In genomic region chr11:120577211-120578023, GRCm38 (mm10) we compare ENCODE assay signal across 9 mouse cellular contexts. TPM values are rescaled to one million over a fixed set of nuclear protein-coding genes. Genes with fewer than 3 reads are reported as not detected.
DNase-seq lines count a peak whose midpoint lies in the region; ATAC-seq lines count a peak whose summit lies in the region.
"Had no signal": no experiment of that assay in that cellular context is flagged by ENCODE, and none has a peak within 500 bp of the region (broad histone marks: within the 10 kb centered on the region; RNA-seq: fewer than 3 reads in every experiment).

No protein-coding gene starts in this region.

- H3K4me2 ChIP-seq in midbrain, embryonic 14.5 days (ENCODE audit: low read length), result no peak overlapping the region
- no peak overlapping the region for H3K4me2 ChIP-seq in midbrain, embryonic 13.5 days (replicated peaks)
- H3K4me2 ChIP-seq in embryonic facial prominence, embryonic 12.5 days (replicated peaks), result no peak overlapping the region
- H3K4me2 ChIP-seq in liver, embryonic 12.5 days, result no peak overlapping the region

- no peak overlapping the region for H3K27ac ChIP-seq in midbrain, embryonic 14.5 days (replicated peaks; ENCODE audit: low read depth, low read length)
- no peak overlapping the region; the same call in 1 of the 2 replicates for H3K27ac ChIP-seq in midbrain, embryonic 13.5 days
- peak overlapping the region; percentile 46; the same call in 1 of the 2 replicates for H3K27ac ChIP-seq in embryonic facial prominence, embryonic 12.5 days
- H3K27ac ChIP-seq in liver, embryonic 12.5 days, result peak overlapping the region; percentile 67

- peaks cover 27% of the 10 kb centered on the region for H3K36me3 ChIP-seq in midbrain, embryonic 14.5 days (ENCODE audit: control insufficient read depth, insufficient read depth, low read length)
- peaks cover 31% of the 10 kb centered on the region for H3K36me3 ChIP-seq in midbrain, embryonic 13.5 days
- peaks cover 26% of the 10 kb centered on the region for H3K36me3 ChIP-seq in embryonic facial prominence, embryonic 12.5 days
- H3K36me3 ChIP-seq in liver, embryonic 12.5 days, result peaks cover 40% of the 10 kb centered on the region

- H3K9ac ChIP-seq in midbrain, embryonic 14.5 days (replicated peaks; ENCODE audit: low read length), result no peak overlapping the region
- no peak overlapping the region for H3K9ac ChIP-seq in midbrain, embryonic 13.5 days (replicated peaks)
- no peak overlapping the region for H3K9ac ChIP-seq in embryonic facial prominence, embryonic 12.5 days
- H3K9ac ChIP-seq in liver, embryonic 12.5 days, result no peak overlapping the region

- ATAC-seq in midbrain, embryonic 14.5 days (ENCODE audit: low FRiP score, low TSS enrichment), result no peak
- no peak for ATAC-seq in midbrain, embryonic 13.5 days
- no peak for ATAC-seq in embryonic facial prominence, embryonic 12.5 days (ENCODE audit: insufficient number of reproducible peaks, insufficient read depth, low FRiP score, low TSS enrichment)
- no peak for ATAC-seq in liver, embryonic 12.5 days

- no peaks in the 10 kb centered on the region for H3K27me3 ChIP-seq in midbrain, embryonic 14.5 days (ENCODE audit: control insufficient read depth, insufficient read depth, low read length)
- no peaks in the 10 kb centered on the region for H3K27me3 ChIP-seq in midbrain, embryonic 13.5 days
- H3K27me3 ChIP-seq in embryonic facial prominence, embryonic 12.5 days, result no peaks in the 10 kb centered on the region
- H3K27me3 ChIP-seq in liver, embryonic 12.5 days (replicated peaks), result no peaks in the 10 kb centered on the region

- no peaks in the 10 kb centered on the region for H3K9me3 ChIP-seq in midbrain, embryonic 14.5 days (ENCODE audit: control insufficient read depth, low read length)
- no peaks in the 10 kb centered on the region for H3K9me3 ChIP-seq in midbrain, embryonic 13.5 days
- H3K9me3 ChIP-seq in embryonic facial prominence, embryonic 12.5 days, result no peaks in the 10 kb centered on the region
- H3K9me3 ChIP-seq in liver, embryonic 12.5 days (replicated peaks), result no peaks in the 10 kb centered on the region

- no peak overlapping the region for H3K4me3 ChIP-seq in midbrain, embryonic 14.5 days (replicated peaks; ENCODE audit: low read depth, low read length)
- no peak overlapping the region for H3K4me3 ChIP-seq in midbrain, embryonic 13.5 days (replicated peaks)
- H3K4me3 ChIP-seq in embryonic facial prominence, embryonic 12.5 days, result no peak overlapping the region
- H3K4me3 ChIP-seq in liver, embryonic 12.5 days, result no peak overlapping the region
- H3K4me3 ChIP-seq: erythroblast, embryonic 14.5 days had no signal

- peaks cover 21% of the 10 kb centered on the region for H3K4me1 ChIP-seq in midbrain, embryonic 14.5 days (ENCODE audit: control insufficient read depth, insufficient read depth, low read length)
- H3K4me1 ChIP-seq in midbrain, embryonic 13.5 days (replicated peaks), result peaks cover 43% of the 10 kb centered on the region
- H3K4me1 ChIP-seq in embryonic facial prominence, embryonic 12.5 days, result peaks cover 34% of the 10 kb centered on the region
- H3K4me1 ChIP-seq in liver, embryonic 12.5 days, result peaks cover 60% of the 10 kb centered on the region

- WGBS in midbrain, embryonic 14.5 days, result 75% methylated on average over 7 of the region's 7 CpGs
- 80% methylated on average over 7 of the region's 7 CpGs for WGBS in midbrain, embryonic 13.5 days
- WGBS in embryonic facial prominence, embryonic 12.5 days, result 84% methylated on average over 7 of the region's 7 CpGs
- 79% methylated on average over 7 of the region's 7 CpGs for WGBS in liver, embryonic 12.5 days (ENCODE audit: insufficient replicate concordance)

- DNase-seq in adrenal gland, postnatal 14 days, result peak; percentile 52
- DNase-seq in adrenal gland, adult 8-10 months, result no peak
- DNase-seq in midbrain, embryonic 14.5 days, result peak; percentile 43
- no peak for DNase-seq in layer of hippocampus, postnatal 14 days (ENCODE audit: low spot score in 2 of 2)
- no peak for DNase-seq in adrenal gland, postnatal 4 days (ENCODE audit: low spot score in 2 of 2)

RNA-seq across cellular contexts. Expression of gene Arhgdia, which starts 4.0 kb away (rescaled TPM):
- total RNA-seq in adrenal gland, postnatal 14 days (2021), result 268 and 310 TPM in 2 replicates
- 100 to 1,000 TPM; 356 to 389 (median 365) TPM for total RNA-seq in adrenal gland, adult 8-10 months (2022)
- 353 and 438 TPM in 2 replicates for polyA plus RNA-seq in midbrain, embryonic 14.5 days (2014; fragmentation: Nextera tagmentation; extraction: Ambion mirVana)
- polyA plus RNA-seq in midbrain, embryonic 13.5 days (2015; fragmentation: Nextera tagmentation; extraction: Ambion mirVana), result 452 and 461 TPM in 2 replicates
- polyA plus RNA-seq in embryonic facial prominence, embryonic 12.5 days (2016; fragmentation: Nextera tagmentation; extraction: Ambion mirVana), result 561 and 568 TPM in 2 replicates
- polyA plus RNA-seq in liver, embryonic 12.5 days (2016; fragmentation: Nextera tagmentation; extraction: Ambion mirVana), result 337 and 356 TPM in 2 replicates
- 100 to 1,000 TPM; 366 to 384 TPM for total RNA-seq in layer of hippocampus, postnatal 14 days (2021)
- total RNA-seq in adrenal gland, postnatal 4 days (2021), result 100 to 1,000 TPM; 321 to 354 TPM

RNA-seq across cellular contexts. Expression of gene P4hb, which starts 4.4 kb away (rescaled TPM):
- 449 and 479 TPM in 2 replicates for total RNA-seq in adrenal gland, postnatal 14 days (2021)
- 100 to 1,000 TPM; 439 to 580 (median 550) TPM for total RNA-seq in adrenal gland, adult 8-10 months (2022)
- polyA plus RNA-seq in midbrain, embryonic 14.5 days (2014; fragmentation: Nextera tagmentation; extraction: Ambion mirVana), result 241 and 300 TPM in 2 replicates
- 279 and 297 TPM in 2 replicates for polyA plus RNA-seq in midbrain, embryonic 13.5 days (2015; fragmentation: Nextera tagmentation; extraction: Ambion mirVana)
- polyA plus RNA-seq in embryonic facial prominence, embryonic 12.5 days (2016; fragmentation: Nextera tagmentation; extraction: Ambion mirVana), result 622 and 637 TPM in 2 replicates
- polyA plus RNA-seq in liver, embryonic 12.5 days (2016; fragmentation: Nextera tagmentation; extraction: Ambion mirVana), result 443 and 468 TPM in 2 replicates
- total RNA-seq in layer of hippocampus, postnatal 14 days (2021), result 100 to 1,000 TPM; 142 to 157 TPM
- 100 to 1,000 TPM; 531 to 539 TPM for total RNA-seq in adrenal gland, postnatal 4 days (2021)

RNA-seq across cellular contexts. Expression of gene Alyref, which starts 20.7 kb away (rescaled TPM):
- total RNA-seq in adrenal gland, postnatal 14 days (2021), result 120 and 128 TPM in 2 replicates
- total RNA-seq in adrenal gland, adult 8-10 months (2022), result 100 to 1,000 TPM in 1 of 4 experiments, 10 to 100 TPM in 3; 52.1 to 102 (median 72.7) TPM
- 277 and 282 TPM in 2 replicates for polyA plus RNA-seq in midbrain, embryonic 14.5 days (2014; fragmentation: Nextera tagmentation; extraction: Ambion mirVana)
- polyA plus RNA-seq in midbrain, embryonic 13.5 days (2015; fragmentation: Nextera tagmentation; extraction: Ambion mirVana), result 303 and 358 TPM in 2 replicates
- 683 and 688 TPM in 2 replicates for polyA plus RNA-seq in embryonic facial prominence, embryonic 12.5 days (2016; fragmentation: Nextera tagmentation; extraction: Ambion mirVana)
- polyA plus RNA-seq in liver, embryonic 12.5 days (2016; fragmentation: Nextera tagmentation; extraction: Ambion mirVana), result 542 and 545 TPM in 2 replicates
- total RNA-seq in layer of hippocampus, postnatal 14 days (2021), result 10 to 100 TPM; 69.3 to 77.0 TPM
- 100 to 1,000 TPM; 136 to 169 TPM for total RNA-seq in adrenal gland, postnatal 4 days (2021)

RNA-seq across cellular contexts. Expression of gene Anapc11, which starts 20.8 kb away (rescaled TPM):
- total RNA-seq in adrenal gland, postnatal 14 days (2021), result 68.3 and 69.0 TPM in 2 replicates
- 100 to 1,000 TPM in 2 of 4 experiments, 10 to 100 TPM in 2; 90.3 to 112 (median 98.6) TPM for total RNA-seq in adrenal gland, adult 8-10 months (2022)
- polyA plus RNA-seq in midbrain, embryonic 14.5 days (2014; fragmentation: Nextera tagmentation; extraction: Ambion mirVana), result 210 and 266 TPM in 2 replicates
- polyA plus RNA-seq in midbrain, embryonic 13.5 days (2015; fragmentation: Nextera tagmentation; extraction: Ambion mirVana), result 180 and 183 TPM in 2 replicates
- 191 and 198 TPM in 2 replicates for polyA plus RNA-seq in embryonic facial prominence, embryonic 12.5 days (2016; fragmentation: Nextera tagmentation; extraction: Ambion mirVana)
- 118 and 120 TPM in 2 replicates for polyA plus RNA-seq in liver, embryonic 12.5 days (2016; fragmentation: Nextera tagmentation; extraction: Ambion mirVana)
- total RNA-seq in layer of hippocampus, postnatal 14 days (2021), result 10 to 100 TPM; 88.0 to 96.5 TPM
- 10 to 100 TPM; 87.4 to 90.7 TPM for total RNA-seq in adrenal gland, postnatal 4 days (2021)

RNA-seq across cellular contexts. Expression of gene Ppp1r27, which starts 26.5 kb away (rescaled TPM):
- 0.48 TPM in 1 of 2 replicates, not detected in the other for total RNA-seq in adrenal gland, postnatal 14 days (2021)
- 1 to 10 TPM in 3 of 4 experiments, under 1 TPM in 1; 0.78 to 2.8 (median 1.2) TPM for total RNA-seq in adrenal gland, adult 8-10 months (2022)
- polyA plus RNA-seq in midbrain, embryonic 14.5 days (2014; fragmentation: Nextera tagmentation; extraction: Ambion mirVana), result not detected in 2 replicates
- not detected in 2 replicates for polyA plus RNA-seq in midbrain, embryonic 13.5 days (2015; fragmentation: Nextera tagmentation; extraction: Ambion mirVana)
- polyA plus RNA-seq in embryonic facial prominence, embryonic 12.5 days (2016; fragmentation: Nextera tagmentation; extraction: Ambion mirVana), result 0.36 TPM in 1 of 2 replicates, not detected in the other
- polyA plus RNA-seq in liver, embryonic 12.5 days (2016; fragmentation: Nextera tagmentation; extraction: Ambion mirVana), result not detected in 2 replicates
- total RNA-seq in layer of hippocampus, postnatal 14 days (2021), result not detected
- total RNA-seq in adrenal gland, postnatal 4 days (2021), result 1 to 10 TPM; 1.3 to 5.6 TPM
- polyA plus RNA-seq: erythroblast, embryonic 14.5 days had no signal

Comparison
In these comparisons a context has a peak if more than half of its experiments do, and no peak if none do; other contexts are left out.
1. DNase-seq: peak in adrenal gland, postnatal 14 days (single experiment) and midbrain, embryonic 14.5 days (single experiment); none in adrenal gland, adult 8-10 months (single experiment), layer of hippocampus, postnatal 14 days (0 of 2) and adrenal gland, postnatal 4 days (0 of 2).
2. H3K27ac ChIP-seq: peak in embryonic facial prominence, embryonic 12.5 days (single experiment) and liver, embryonic 12.5 days (single experiment); none in midbrain, embryonic 14.5 days (single experiment) and midbrain, embryonic 13.5 days (single experiment).